Mouse (Mus musculus) heart, adult 2 months (tissue): ENCODE results near the gene Snx25.

Experiments
- CTCF ChIP-seq: fragments of 200-600 bp; IDR thresholded peaks from 2 replicates; pipeline ENCODE4 v1.8.1; 2022; ENCODE audit warnings: antibody characterized with exemption, mild to moderate bottlenecking, moderate library complexity
- EP300 ChIP-seq: fragments of 200-500 bp; IDR thresholded peaks from 2 replicates; pipeline ENCODE4 v1.6.1; 2011; ENCODE audit warnings: low read depth, low read length, control low read depth; ENCODE audit not compliant: insufficient read depth

- no peak for TF ChIP-seq EP300
- no peak for TF ChIP-seq CTCF
Measured at GRCm38 (mm10) chr8:46146173-46146572, 5.8 kb downstream of the Snx25 start.
